Mouse (Mus musculus): ENCODE measurements around the gene Washc2.

GRCm38 (mm10) chr6:116189417-116189816 lies 18.4 kb upstream of the Washc2 start:
- TF ChIP-seq CTCF (IDR thresholded peaks at IDR 0.05; ENCODE audit: extremely low read depth, insufficient read length, insufficient replicate concordance, low read depth, low read length) (no peak), POLR2A (IDR thresholded peaks at IDR 0.05; ENCODE audit: low read depth, low read length) (no peak)

All from small intestine, adult 2 months (tissue).